Mouse (Mus musculus) heart, postnatal 0 days (tissue): ENCODE data around the gene Col6a6.

Experiments used
- CTCF ChIP-seq: IDR thresholded peaks from 2 replicates; pipeline ENCODE4 v1.5.1; 2016; ENCODE audit warnings: antibody characterized with exemption, control low read depth, low read depth
- EP300 ChIP-seq: IDR thresholded peaks from 2 replicates; pipeline ENCODE4 v1.6.1; 2016; ENCODE audit warnings: antibody characterized with exemption, low read depth

DNA sequence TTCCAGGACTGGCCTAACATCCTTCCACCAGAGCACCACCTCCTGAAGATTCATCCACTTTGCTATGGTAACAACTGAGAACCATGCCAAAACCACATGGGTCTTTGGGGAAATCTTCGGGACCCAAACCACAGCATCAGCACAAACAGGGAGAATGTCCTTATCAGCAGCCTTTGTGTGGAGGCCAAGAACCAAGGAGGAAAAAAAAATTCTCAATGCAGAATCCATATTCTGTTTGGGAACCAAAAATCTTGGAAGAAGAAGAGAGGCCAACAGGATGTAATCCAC, 24.8 kb upstream of the Col6a6 start:
- TF ChIP-seq CTCF (no peak), EP300 (no peak)
